Mouse (Mus musculus): Measurements from ENCODE around the gene Dppa3. TPM values are rescaled to one million over a fixed set of nuclear protein-coding genes. Genes with fewer than 3 reads are reported as not detected.

Dppa3 gene
- total RNA-seq, 2 experiments from 2014 or later, result not detected

GRCm38 (mm10) chr6:122660601-122661379 is 34.6 kb downstream of the Dppa3 start:
- TF ChIP-seq CTCF (IDR thresholded peaks at IDR 0.05), result peak; percentile 63
- no peak overlapping the region for H3K27ac ChIP-seq
- H3K4me3 ChIP-seq, result no peak overlapping the region
- intact Hi-C loops (cut with DNase I), result loop anchor here (10.0 kb wide), 1 partner anchor 124 kb away; no protein-coding TSS in a partner anchor
- DNase-seq, result no peak

GRCm38 (mm10) chr6:122662551-122663264 is 36.5 kb downstream of the Dppa3 start:
- DNase-seq, result no peak
- intact Hi-C loops (cut with DNase I), result loop anchor here (10.0 kb wide), 1 partner anchor 122 kb away; no protein-coding TSS in a partner anchor
- TF ChIP-seq CTCF (IDR thresholded peaks at IDR 0.05), result no peak
- H3K4me3 ChIP-seq, result no peak overlapping the region
- no peak overlapping the region for H3K27ac ChIP-seq

- no peak for TF ChIP-seq CTCF (IDR thresholded peaks at IDR 0.05)
- no peak for DNase-seq
- intact Hi-C loops (cut with DNase I), result loop anchor here (10.0 kb wide), 1 partner anchor 121 kb away; no protein-coding TSS in a partner anchor
- no peak overlapping the region for H3K27ac ChIP-seq
- H3K4me3 ChIP-seq, result no peak overlapping the region
Measured at GRCm38 (mm10) chr6:122663596-122664206, 37.5 kb downstream of the Dppa3 start.

GRCm38 (mm10) chr6:122665866-122666265 is 39.7 kb downstream of the Dppa3 start:
- intact Hi-C loops (cut with DNase I), result loop anchor here (10.0 kb wide), 1 partner anchor 119 kb away; no protein-coding TSS in a partner anchor
- H3K4me3 ChIP-seq, result no peak overlapping the region
- no peak for TF ChIP-seq CTCF (IDR thresholded peaks at IDR 0.05)
- no peak overlapping the region for H3K27ac ChIP-seq
- no peak for DNase-seq

- no peak for TF ChIP-seq CTCF (IDR thresholded peaks at IDR 0.05)
- no peak overlapping the region for H3K27ac ChIP-seq
- intact Hi-C loops (cut with DNase I), result loop anchor here (2.0 to 10.0 kb wide), 2 partner anchors 51 to 117 kb away; no protein-coding TSS in a partner anchor
- no peak for DNase-seq
- H3K4me3 ChIP-seq, result no peak overlapping the region
Measured at GRCm38 (mm10) chr6:122667715-122668114, 41.5 kb downstream of the Dppa3 start.

GRCm38 (mm10) chr6:122668823-122669222 is 42.6 kb downstream of the Dppa3 start:
- H3K27ac ChIP-seq, result no peak overlapping the region
- intact Hi-C loops (cut with DNase I), result loop anchor here (2.0 to 10.0 kb wide), 2 partner anchors 50 to 116 kb away; no protein-coding TSS in a partner anchor
- no peak for TF ChIP-seq CTCF (IDR thresholded peaks at IDR 0.05)
- DNase-seq, result no peak
- no peak overlapping the region for H3K4me3 ChIP-seq

- intact Hi-C loops (cut with DNase I), result loop anchor here (2.0 to 10.0 kb wide), 2 partner anchors 49 to 115 kb away; no protein-coding TSS in a partner anchor
- H3K27ac ChIP-seq, result no peak overlapping the region
- H3K4me3 ChIP-seq, result peak overlapping the region; percentile 63
- DNase-seq, result peak; percentile 90
- peak; percentile 95 for TF ChIP-seq CTCF (IDR thresholded peaks at IDR 0.05)
Measured at GRCm38 (mm10) chr6:122669406-122670200, 43.4 kb downstream of the Dppa3 start.

GRCm38 (mm10) chr6:122670201-122670551 is 44.0 kb downstream of the Dppa3 start:
- no peak for DNase-seq
- no peak for TF ChIP-seq CTCF (IDR thresholded peaks at IDR 0.05)
- Histone ChIP-seq H3K27ac (no peak overlapping the region), H3K4me3 (no peak overlapping the region)
- intact Hi-C loops (cut with DNase I), result no loop called here

GRCm38 (mm10) chr6:122670841-122671240 is 44.6 kb downstream of the Dppa3 start:
- Histone ChIP-seq H3K27ac (no peak overlapping the region), H3K4me3 (no peak overlapping the region)
- DNase-seq, result no peak
- intact Hi-C loops (cut with DNase I), result no loop called here
- no peak for TF ChIP-seq CTCF (IDR thresholded peaks at IDR 0.05)

GRCm38 (mm10) chr6:122672746-122673145 is 46.5 kb downstream of the Dppa3 start:
- H3K4me3 ChIP-seq, result no peak overlapping the region
- no peak overlapping the region for H3K27ac ChIP-seq
- no peak for TF ChIP-seq CTCF (IDR thresholded peaks at IDR 0.05)
- no peak for DNase-seq
- intact Hi-C loops (cut with DNase I), result no loop called here

Other genes with a start within 250 kb of the Dppa3 start
- under 1 TPM in 1 of 2 experiments, not detected in 1; 0.99 TPM for gene Rimklb, start 127.6 kb upstream of the Dppa3 start, total RNA-seq (2021)
- gene Mfap5, start 120.6 kb upstream of the Dppa3 start, total RNA-seq (2021), result 10 to 100 TPM; 24.3 to 35.4 TPM
- gene Aicda, start 72.6 kb upstream of the Dppa3 start, total RNA-seq (2021), result not detected
- 1 to 10 TPM; 1.8 to 2.0 TPM for gene Apobec1, start 24.0 kb upstream of the Dppa3 start, total RNA-seq (2021)
- gene Gdf3, start 16.3 kb upstream of the Dppa3 start, total RNA-seq (2021), result not detected
- not detected for gene Nanog, start 81.1 kb downstream of the Dppa3 start, total RNA-seq (2021)
- 1 to 10 TPM; 1.7 to 7.6 TPM for gene Slc2a3, start 175.2 kb downstream of the Dppa3 start, total RNA-seq (2021)
- gene Foxj2, start 193.5 kb downstream of the Dppa3 start, total RNA-seq (2021), result 10 to 100 TPM; 26.4 to 29.1 TPM
- under 1 TPM; 0.41 to 0.67 TPM for gene C3ar1, start 229.8 kb downstream of the Dppa3 start, total RNA-seq (2021)
- gene Necap1, start 248.1 kb downstream of the Dppa3 start, total RNA-seq (2021), result 10 to 100 TPM; 15.2 to 16.2 TPM